Mouse (Mus musculus) heart, adult 2 months (tissue): ENCODE results near the gene Umodl1.

ENCODE experiments used
- CTCF ChIP-seq: fragments of 200-600 bp; IDR thresholded peaks from 2 replicates; pipeline ENCODE4 v1.8.1; 2022; ENCODE audit warnings: antibody characterized with exemption, mild to moderate bottlenecking, moderate library complexity
- POLR2A ChIP-seq: fragments of 200-500 bp; IDR thresholded peaks from 2 replicates; pipeline ENCODE4 v1.6.1; 2011; ENCODE audit warnings: mild to moderate bottlenecking, low read depth, low read length, control low read depth; ENCODE audit not compliant: insufficient read depth

DNA sequence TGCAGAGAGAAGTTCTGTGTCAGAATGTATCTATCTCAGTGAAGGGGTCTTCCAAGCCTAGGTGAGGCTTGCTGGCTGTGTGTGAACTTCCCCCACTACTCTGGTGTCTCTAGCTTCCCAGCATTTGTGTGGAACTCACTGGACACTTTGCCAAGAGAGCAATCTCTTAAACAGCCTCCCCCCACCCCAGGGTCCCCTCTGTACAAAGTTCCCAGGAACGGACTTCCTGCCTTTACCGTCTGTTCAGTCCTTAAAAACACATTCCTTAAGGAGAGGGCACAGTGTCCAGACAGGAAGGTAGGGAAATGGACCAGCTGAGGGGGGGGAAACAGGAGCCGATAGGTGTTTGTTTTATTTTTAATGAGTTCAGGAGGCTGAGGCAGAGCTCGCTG lies 105.8 kb downstream of the Umodl1 start:
- TF ChIP-seq CTCF (no peak), POLR2A (no peak)
